Mouse (Mus musculus) heart, adult 2 months (tissue): ENCODE measurements around the gene Pgam1.

Experiments used
- CTCF ChIP-seq: fragments of 200-600 bp; IDR thresholded peaks from 2 replicates; pipeline ENCODE4 v1.8.1; 2022; ENCODE audit warnings: antibody characterized with exemption, mild to moderate bottlenecking, moderate library complexity
- EP300 ChIP-seq: fragments of 200-500 bp; IDR thresholded peaks from 2 replicates; pipeline ENCODE4 v1.6.1; 2011; ENCODE audit warnings: low read depth, low read length, control low read depth; ENCODE audit not compliant: insufficient read depth
- POLR2A ChIP-seq: fragments of 200-500 bp; IDR thresholded peaks from 2 replicates; pipeline ENCODE4 v1.6.1; 2011; ENCODE audit warnings: mild to moderate bottlenecking, low read depth, low read length, control low read depth; ENCODE audit not compliant: insufficient read depth

GRCm38 (mm10) chr19:41902848-41903593 lies 8.7 kb upstream of the Pgam1 start:
- no peak for TF ChIP-seq CTCF
- no peak for TF ChIP-seq POLR2A
- TF ChIP-seq EP300: no peak
